Mouse (Mus musculus) liver, postnatal 0 days (tissue): ENCODE measurements around the gene Fxr2.

Source experiments
- CTCF ChIP-seq: sonication (generic); IDR thresholded peaks from 2 replicates; pipeline ENCODE4 v1.5.1; 2016; ENCODE audit warnings: antibody characterized with exemption, low read depth
- EP300 ChIP-seq: IDR thresholded peaks from 2 replicates; pipeline ENCODE4 v1.6.1; 2016; ENCODE audit warnings: antibody characterized with exemption, low read depth, mild to moderate bottlenecking

GRCm38 (mm10) chr11:69661221-69661881 is 28.6 kb downstream of the Fxr2 start:
- TF ChIP-seq EP300, result no peak
- no peak for TF ChIP-seq CTCF
